Mouse (Mus musculus) forebrain, embryonic 15.5 days (tissue): ENCODE measurements at regions not wholly inside any gene's neighbourhood (a gene's known extent, or its start where the extent isn't known, plus 50 kb on each side); places are given as distances from the start of the nearest gene placed in this dataset.

Experiments used
- ATAC-seq: fragments of 200-750 bp; cut with Nextera tagmentation; replicated peaks from 2 replicates; pipeline ENCODE4 v1.8.0; 2017; ENCODE audit warnings: mild to moderate bottlenecking, moderate TSS enrichment, moderate library complexity
- H3K27ac ChIP-seq: fragments of 300-500 bp; sonication (generic); replicated peaks from 2 replicates; pipeline ENCODE4 v1.5.1; 2015; ENCODE audit warnings: mild to moderate bottlenecking, inconsistent platforms
- H3K27me3 ChIP-seq: fragments of 300-500 bp; sonication (generic); 2 replicates; pipeline ENCODE4 v1.6.1; 2015; ENCODE audit warnings: inconsistent platforms
- H3K36me3 ChIP-seq: fragments of 300-500 bp; sonication (generic); 2 replicates; pipeline ENCODE4 v1.6.1; 2015; ENCODE audit warnings: mild to moderate bottlenecking, inconsistent platforms
- H3K4me1 ChIP-seq: fragments of 300-500 bp; sonication (generic); 2 replicates; pipeline ENCODE4 v1.6.1; 2015; ENCODE audit warnings: inconsistent platforms
- H3K4me2 ChIP-seq: fragments of 300-500 bp; sonication (generic); replicated peaks from 2 replicates; pipeline ENCODE4 v1.6.1; 2015; ENCODE audit warnings: mild to moderate bottlenecking, inconsistent platforms
- H3K4me3 ChIP-seq: fragments of 300-500 bp; sonication (generic); 2 replicates; pipeline ENCODE4 v1.5.1; 2015; ENCODE audit warnings: mild to moderate bottlenecking, inconsistent platforms
- H3K9ac ChIP-seq: fragments of 300-500 bp; sonication (generic); replicated peaks from 2 replicates; pipeline ENCODE4 v1.6.1; 2015; ENCODE audit warnings: mild to moderate bottlenecking, inconsistent platforms
- H3K9me3 ChIP-seq: fragments of 300-500 bp; sonication (generic); 2 replicates; pipeline ENCODE4 v1.6.1; 2016; ENCODE audit warnings: inconsistent platforms
- WGBS: fragments of 180-500 bp; shearing (Covaris S2); methylation state at CpG from one replicate; pipeline ENCODE4 v1.1.7; 2015; ENCODE audit warnings: mixed read lengths; 5-methylcytosine and 5-hydroxymethylcytosine counted together

DNA sequence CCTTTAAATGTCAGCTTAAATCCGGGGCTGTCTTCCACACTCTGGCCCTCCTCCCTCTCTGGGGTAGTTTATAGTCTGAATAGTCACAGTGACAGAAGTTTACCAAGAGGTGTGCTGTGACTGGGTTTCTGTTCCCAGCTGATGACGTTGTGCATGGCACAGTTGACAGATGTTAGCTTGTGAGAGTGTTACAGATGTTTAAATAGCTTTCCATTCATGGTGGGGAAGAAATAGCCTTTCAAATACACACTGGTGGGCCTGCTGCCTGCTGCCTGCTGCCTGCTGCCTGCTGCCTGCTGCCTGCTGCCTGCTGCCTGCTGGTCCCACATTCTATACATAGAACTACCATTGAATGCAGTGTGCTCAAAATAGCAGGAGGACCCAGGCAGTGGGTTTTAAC, 324.8 kb upstream of the Sash1 start:
- ATAC-seq = 0 out of 2 replicates have a peak, but pooled peaks have one; percentile 43
- no peaks in the 10 kb centered on the region for H3K36me3 ChIP-seq
- no peak overlapping the region for H3K9ac ChIP-seq
- H3K9me3 ChIP-seq = no peaks in the 10 kb centered on the region
- no peak overlapping the region for H3K4me2 ChIP-seq
- no peak overlapping the region for H3K4me3 ChIP-seq
- H3K27ac ChIP-seq = no peak overlapping the region
- H3K4me1 ChIP-seq = no peaks in the 10 kb centered on the region
- H3K27me3 ChIP-seq = no peaks in the 10 kb centered on the region
- WGBS = 8% methylated on average over 2 of the region's 2 CpGs

GRCm38 (mm10) chr10:9204096-9204495, 318.2 kb upstream of the Sash1 start:
- Histone ChIP-seq H3K9me3 (no peaks in the 10 kb centered on the region), H3K27me3 (no peaks in the 10 kb centered on the region), H3K4me3 (no peak overlapping the region), H3K4me2 (no peak overlapping the region), H3K9ac (no peak overlapping the region), H3K4me1 (no peaks in the 10 kb centered on the region), H3K36me3 (no peaks in the 10 kb centered on the region), H3K27ac (no peak overlapping the region)
- no peak for ATAC-seq
- 85% methylated on average over 8 of the region's 8 CpGs for WGBS

DNA sequence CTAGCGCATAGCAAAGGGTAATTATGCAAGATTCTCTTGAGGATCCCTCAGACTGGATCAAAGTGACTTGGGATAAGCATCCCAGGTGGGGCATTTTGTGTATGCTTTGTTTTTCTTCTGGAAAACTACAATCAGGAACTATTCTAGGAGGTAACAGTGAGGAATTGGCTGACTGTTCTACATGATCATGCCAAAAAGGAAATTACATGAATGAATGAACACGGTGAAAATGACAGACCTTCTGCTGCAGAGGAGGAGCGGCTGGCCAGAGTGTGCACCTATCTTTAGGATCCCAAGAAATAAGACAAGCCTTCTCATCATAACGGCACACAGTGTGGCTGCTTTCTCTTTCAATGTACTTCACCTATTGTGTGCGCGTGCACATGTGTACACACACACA, 317.5 kb upstream of the Sash1 start:
- no peak overlapping the region for H3K4me3 ChIP-seq
- H3K27me3 ChIP-seq = no peaks in the 10 kb centered on the region
- H3K9me3 ChIP-seq = no peaks in the 10 kb centered on the region
- no peak overlapping the region for H3K4me2 ChIP-seq
- no peaks in the 10 kb centered on the region for H3K36me3 ChIP-seq
- H3K27ac ChIP-seq = no peak overlapping the region
- no peak overlapping the region for H3K9ac ChIP-seq
- H3K4me1 ChIP-seq = no peaks in the 10 kb centered on the region
- no peak for ATAC-seq
- 70% methylated on average over 6 of the region's 6 CpGs for WGBS

- Histone ChIP-seq H3K4me1 (no peaks in the 10 kb centered on the region), H3K9ac (no peak overlapping the region), H3K9me3 (no peaks in the 10 kb centered on the region), H3K36me3 (no peaks in the 10 kb centered on the region), H3K27ac (no peak overlapping the region), H3K4me2 (no peak overlapping the region), H3K27me3 (no peaks in the 10 kb centered on the region), H3K4me3 (no peak overlapping the region)
- 88% methylated on average over 1 of the region's 1 CpGs for WGBS
- ATAC-seq = no peak
Measured at GRCm38 (mm10) chr10:9202922-9203321, 317.1 kb upstream of the Sash1 start.

GRCm38 (mm10) chr10:9174997-9175396, 289.1 kb upstream of the Sash1 start:
- Histone ChIP-seq H3K9me3 (no peaks in the 10 kb centered on the region), H3K27ac (no peak overlapping the region), H3K4me2 (no peak overlapping the region), H3K4me1 (no peaks in the 10 kb centered on the region), H3K27me3 (no peaks in the 10 kb centered on the region), H3K36me3 (no peaks in the 10 kb centered on the region), H3K4me3 (no peak overlapping the region), H3K9ac (no peak overlapping the region)
- no peak for ATAC-seq
- 62% methylated on average over 3 of the region's 3 CpGs for WGBS

- 81% methylated on average over 2 of the region's 2 CpGs for WGBS
Measured at GRCm38 (mm10) chr10:9173509-9173908, 287.6 kb upstream of the Sash1 start.

DNA sequence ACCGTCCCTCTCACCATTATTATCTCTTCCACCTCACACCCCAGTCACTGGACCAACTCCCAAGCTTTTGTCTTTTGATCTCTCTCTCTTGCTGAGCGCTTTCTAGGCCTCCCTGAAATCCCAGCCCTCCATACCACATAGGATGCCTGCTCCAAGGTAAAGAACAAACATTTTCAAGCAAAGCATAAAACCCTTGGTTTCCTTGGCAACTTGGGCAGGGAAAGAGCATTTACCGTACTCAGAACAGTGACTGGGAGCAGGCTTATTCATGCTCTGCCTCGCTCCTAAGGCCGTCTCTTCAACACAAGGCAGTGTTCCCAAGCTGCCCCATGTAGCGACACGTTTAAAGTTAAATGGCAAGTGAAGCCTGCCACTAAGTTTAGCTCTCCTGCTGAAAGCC, 282.9 kb upstream of the Sash1 start:
- 53% methylated on average over 7 of the region's 7 CpGs for WGBS
- Histone ChIP-seq H3K4me2 (no peak overlapping the region), H3K27me3 (no peaks in the 10 kb centered on the region), H3K9me3 (no peaks in the 10 kb centered on the region), H3K36me3 (no peaks in the 10 kb centered on the region), H3K27ac (no peak overlapping the region), H3K4me1 (peaks cover 12% of the 10 kb centered on the region), H3K4me3 (no peak overlapping the region), H3K9ac (no peak overlapping the region)
- no peak for ATAC-seq

More at GRCm38 (mm10) chr10:9173509-9173908, 287.6 kb upstream of the Sash1 start:
- Histone ChIP-seq H3K4me1 (no peaks in the 10 kb centered on the region), H3K36me3 (no peaks in the 10 kb centered on the region), H3K9ac (no peak overlapping the region), H3K9me3 (no peaks in the 10 kb centered on the region), H3K4me2 (no peak overlapping the region), H3K27me3 (no peaks in the 10 kb centered on the region), H3K27ac (no peak overlapping the region), H3K4me3 (no peak overlapping the region)
- ATAC-seq = no peak

DNA sequence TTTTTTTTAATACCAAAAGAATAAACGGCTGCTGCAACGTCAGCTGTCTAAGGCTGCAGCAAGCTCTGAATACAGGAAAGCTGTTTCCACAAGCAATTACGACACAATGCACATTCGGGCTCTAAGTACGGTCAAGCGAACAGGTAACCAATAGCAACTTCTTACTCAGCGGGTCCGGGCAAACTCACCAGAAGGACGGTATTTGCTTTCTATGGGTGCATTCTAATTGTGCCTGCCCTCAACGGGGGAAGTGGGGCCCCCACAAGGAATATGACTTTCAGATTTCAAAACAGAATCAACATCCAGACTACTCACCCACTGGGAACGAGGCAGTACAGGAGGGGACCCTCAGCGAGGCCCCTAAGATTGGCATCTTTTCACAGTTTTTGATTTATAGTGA, 280.1 kb upstream of the Sash1 start:
- H3K27me3 ChIP-seq = no peaks in the 10 kb centered on the region

DNA sequence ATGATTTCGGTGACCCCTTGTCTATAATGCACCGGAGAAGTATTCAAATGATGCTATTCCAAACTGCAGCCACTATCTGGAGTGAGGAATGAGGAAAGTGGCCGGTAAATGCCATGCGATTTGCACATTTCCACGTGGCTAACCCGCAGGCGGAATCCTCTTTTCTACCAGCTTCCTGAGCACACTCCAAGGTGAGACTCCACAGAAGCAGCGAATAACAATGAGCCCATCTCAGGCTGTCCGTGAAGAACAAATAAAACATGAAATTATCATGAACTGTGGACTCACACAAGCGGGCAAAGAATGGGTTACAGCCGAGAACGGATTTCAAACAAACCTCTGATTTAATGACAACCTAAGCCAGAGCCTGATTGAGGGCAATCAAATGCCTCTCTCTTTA, 279.7 kb upstream of the Sash1 start:
- Histone ChIP-seq H3K27ac (peak overlapping the region; percentile 31; the same call in 1 of the 2 replicates), H3K4me2 (peak overlapping the region; percentile 42), H3K9ac (peak overlapping the region; percentile 26; the same call in 1 of the 2 replicates), H3K4me3 (peak overlapping the region; percentile 27), H3K36me3 (no peaks in the 10 kb centered on the region), H3K9me3 (no peaks in the 10 kb centered on the region), H3K27me3 (no peaks in the 10 kb centered on the region), H3K4me1 (peaks cover 12% of the 10 kb centered on the region)
- 0 out of 2 replicates have a peak, but pooled peaks have one; percentile 29 for ATAC-seq
- 46% methylated on average over 12 of the region's 12 CpGs for WGBS

More for the DNA sequence above, 280.1 kb upstream of the Sash1 start:
- WGBS = 21% methylated on average over 12 of the region's 12 CpGs
- Histone ChIP-seq H3K4me3 (peak overlapping the region; percentile 27), H3K9ac (peak overlapping the region; percentile 26; the same call in 1 of the 2 replicates), H3K9me3 (no peaks in the 10 kb centered on the region), H3K27ac (peak overlapping the region; percentile 31; the same call in 1 of the 2 replicates), H3K4me2 (peak overlapping the region; percentile 42), H3K4me1 (peaks cover 12% of the 10 kb centered on the region), H3K36me3 (no peaks in the 10 kb centered on the region)
- peak; percentile 59 for ATAC-seq

DNA sequence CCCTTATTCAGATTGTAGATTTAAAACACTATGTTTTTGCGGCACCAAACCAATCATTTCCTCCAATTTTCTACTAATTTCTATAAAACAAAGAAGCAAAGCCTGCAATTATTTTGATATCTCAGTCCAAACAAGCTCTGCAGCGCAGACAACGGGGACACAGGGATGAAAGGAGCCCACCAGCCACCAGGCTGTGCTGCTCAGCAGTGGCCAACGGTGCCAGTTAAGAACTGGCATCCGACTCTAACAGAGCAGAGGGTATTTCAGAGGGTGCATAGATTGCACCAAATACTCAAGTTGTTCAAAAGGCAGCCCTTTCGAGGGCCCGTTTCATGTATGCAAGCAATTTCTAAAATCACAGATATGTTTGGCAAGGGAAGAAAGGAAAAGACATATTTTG, 278.5 kb upstream of the Sash1 start:
- Histone ChIP-seq H3K9me3 (no peaks in the 10 kb centered on the region), H3K9ac (no peak overlapping the region), H3K27ac (no peak overlapping the region), H3K4me3 (no peak overlapping the region), H3K4me2 (no peak overlapping the region), H3K27me3 (no peaks in the 10 kb centered on the region), H3K36me3 (no peaks in the 10 kb centered on the region), H3K4me1 (peaks cover 12% of the 10 kb centered on the region)
- peak; percentile 72; the same call in 1 of the 2 replicates for ATAC-seq
- WGBS = 52% methylated on average over 7 of the region's 7 CpGs

- no peaks in the 10 kb centered on the region for H3K9me3 ChIP-seq
- no peak overlapping the region for H3K4me2 ChIP-seq
- H3K9ac ChIP-seq = no peak overlapping the region
- H3K4me1 ChIP-seq = peaks cover 12% of the 10 kb centered on the region
- H3K27ac ChIP-seq = no peak overlapping the region
- no peak overlapping the region for H3K4me3 ChIP-seq
- H3K27me3 ChIP-seq = no peaks in the 10 kb centered on the region
- ATAC-seq = 0 out of 2 replicates have a peak, but pooled peaks have one; percentile 12
- H3K36me3 ChIP-seq = no peaks in the 10 kb centered on the region
- WGBS = 98% methylated on average over 7 of the region's 7 CpGs
Measured at GRCm38 (mm10) chr10:9161597-9161996, 275.7 kb upstream of the Sash1 start.

GRCm38 (mm10) chr10:9157299-9158215, 271.7 kb upstream of the Sash1 start:
- WGBS = 30% methylated on average over 10 of the region's 10 CpGs
- H3K4me2 ChIP-seq = no peak overlapping the region

More at GRCm38 (mm10) chr10:9157299-9158215, 271.7 kb upstream of the Sash1 start:
- no peak overlapping the region for H3K9ac ChIP-seq
- no peak for ATAC-seq
- no peaks in the 10 kb centered on the region for H3K27me3 ChIP-seq
- H3K36me3 ChIP-seq = no peaks in the 10 kb centered on the region
- no peaks in the 10 kb centered on the region for H3K9me3 ChIP-seq
- no peak overlapping the region for H3K4me3 ChIP-seq
- no peak overlapping the region for H3K27ac ChIP-seq
- H3K4me1 ChIP-seq = no peaks in the 10 kb centered on the region
